Mouse (Mus musculus): Measurements from ENCODE around the gene Sema3e. TPM values are rescaled to one million over a fixed set of nuclear protein-coding genes. Genes with fewer than 3 reads are reported as not detected.

Sema3e gene
- total RNA-seq, 2 experiments from 2014 or later: 1.4 to 1.5 TPM

DNA sequence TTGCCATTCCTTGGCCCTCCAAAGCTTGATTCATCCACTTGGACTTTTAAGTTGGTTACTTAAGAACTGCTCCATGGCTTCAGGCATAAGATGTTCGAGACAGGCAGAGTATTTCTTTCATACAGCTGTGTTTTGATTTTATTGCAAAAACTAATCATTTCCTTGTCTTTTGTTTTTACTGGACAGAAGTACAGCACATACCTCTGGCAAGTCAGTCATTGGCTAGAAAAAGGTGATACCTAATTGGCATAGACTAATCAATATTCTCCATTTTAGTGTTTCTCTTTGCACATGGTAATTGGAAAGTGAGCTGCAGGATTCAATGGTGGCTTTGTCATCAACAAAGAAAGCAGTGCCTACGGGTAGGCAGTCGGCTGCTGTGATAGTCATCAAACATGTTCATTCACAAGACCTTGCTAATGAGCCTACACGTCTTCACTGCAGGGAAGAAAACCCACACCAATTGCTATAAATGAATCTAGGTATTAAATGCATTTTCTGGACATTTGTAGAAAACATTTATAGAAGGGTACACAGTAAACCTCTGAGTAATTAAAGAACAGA is 37.9 kb downstream of the Sema3e start:
- DNase-seq (ENCODE audit: low spot score in 2 of 2): no peak

DNA sequence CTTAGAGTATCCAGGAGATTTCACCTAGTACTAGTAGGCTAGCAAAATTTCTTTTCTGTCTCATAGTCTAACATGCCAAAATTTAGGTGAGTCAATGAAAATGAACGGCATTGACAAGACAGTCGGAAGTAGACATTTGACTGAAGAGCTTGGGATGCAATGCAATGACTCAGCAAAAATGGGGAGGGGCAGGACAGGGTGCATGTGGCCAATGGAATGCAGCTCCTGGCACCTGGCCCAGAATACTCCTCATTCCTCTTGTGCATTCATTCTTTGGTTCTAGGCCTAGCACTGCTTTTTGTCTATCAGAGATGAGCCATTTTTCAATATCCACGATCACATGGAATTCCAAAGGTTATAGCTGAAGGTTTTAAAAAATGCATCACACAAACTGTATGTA is 48.1 kb downstream of the Sema3e start:
- peak in 1 of 2 experiments; percentile 17 for DNase-seq (ENCODE audit: low spot score in 2 of 2)

GRCm38 (mm10) chr5:14088100-14088499 is 63.0 kb downstream of the Sema3e start:
- no peak for DNase-seq (ENCODE audit: low spot score in 2 of 2)

GRCm38 (mm10) chr5:14089875-14090608 is 65.0 kb downstream of the Sema3e start:
- DNase-seq (ENCODE audit: low spot score in 2 of 2): no peak

GRCm38 (mm10) chr5:14090609-14090969 is 65.5 kb downstream of the Sema3e start:
- no peak for DNase-seq (ENCODE audit: low spot score in 2 of 2)

- no peak for DNase-seq (ENCODE audit: low spot score in 2 of 2)
These were observed 67.2 kb downstream of the Sema3e start for GRCm38 (mm10) chr5:14092262-14092776.

- no peak for DNase-seq (ENCODE audit: low spot score in 2 of 2)
These were observed 71.1 kb downstream of the Sema3e start for GRCm38 (mm10) chr5:14096196-14096595.

GRCm38 (mm10) chr5:14098677-14099076 is 73.6 kb downstream of the Sema3e start:
- no peak for DNase-seq (ENCODE audit: low spot score in 2 of 2)

DNA sequence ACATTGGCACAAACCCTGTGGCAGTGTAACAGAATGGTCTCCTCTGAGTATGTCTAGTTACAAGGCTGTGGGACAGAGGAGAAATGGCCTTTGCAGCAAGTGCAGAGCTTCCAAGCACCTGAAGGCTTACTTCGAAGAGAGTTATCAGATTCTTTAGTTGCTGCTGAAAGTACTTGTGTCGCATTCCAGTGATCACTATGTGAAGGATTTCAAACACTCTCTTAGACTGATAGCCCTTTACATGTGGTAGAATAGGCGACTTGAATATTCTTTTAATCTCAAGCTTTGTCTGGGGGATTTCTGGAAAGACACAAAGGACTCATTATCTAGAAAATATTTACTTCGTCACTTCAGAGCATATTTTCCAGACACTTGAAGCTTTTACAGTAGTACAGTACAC is 82.3 kb downstream of the Sema3e start:
- DNase-seq (ENCODE audit: low spot score in 2 of 2): no peak

GRCm38 (mm10) chr5:14109001-14109400 is 83.9 kb downstream of the Sema3e start:
- DNase-seq (ENCODE audit: low spot score in 2 of 2): no peak

GRCm38 (mm10) chr5:14111401-14111800 is 86.3 kb downstream of the Sema3e start:
- no peak for DNase-seq (ENCODE audit: low spot score in 2 of 2)

DNA sequence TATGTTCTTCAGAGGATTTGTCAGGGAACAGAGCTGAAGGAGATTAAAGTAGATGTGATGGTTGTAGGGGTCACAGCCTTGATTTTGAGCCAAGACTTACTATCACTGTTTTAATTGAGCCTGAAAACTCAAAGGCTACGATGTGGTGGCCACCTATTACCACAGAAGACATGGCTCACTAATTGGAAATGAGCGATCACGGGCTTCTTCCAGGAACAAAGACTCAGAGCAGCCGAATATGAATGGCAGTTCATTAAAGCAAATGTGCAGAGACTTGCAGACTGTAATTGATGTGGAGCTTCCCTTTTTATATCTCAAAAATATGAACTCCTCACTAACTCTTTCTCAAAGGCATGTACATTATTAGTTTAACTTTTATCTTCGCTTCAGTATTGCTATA is 96.8 kb downstream of the Sema3e start:
- no peak for DNase-seq (ENCODE audit: low spot score in 2 of 2)

- no peak for DNase-seq (ENCODE audit: low spot score in 2 of 2)
These were observed 101.5 kb downstream of the Sema3e start for GRCm38 (mm10) chr5:14126591-14126990.

- DNase-seq (ENCODE audit: low spot score in 2 of 2): no peak
These were observed 110.9 kb downstream of the Sema3e start for GRCm38 (mm10) chr5:14135929-14136328.

DNA sequence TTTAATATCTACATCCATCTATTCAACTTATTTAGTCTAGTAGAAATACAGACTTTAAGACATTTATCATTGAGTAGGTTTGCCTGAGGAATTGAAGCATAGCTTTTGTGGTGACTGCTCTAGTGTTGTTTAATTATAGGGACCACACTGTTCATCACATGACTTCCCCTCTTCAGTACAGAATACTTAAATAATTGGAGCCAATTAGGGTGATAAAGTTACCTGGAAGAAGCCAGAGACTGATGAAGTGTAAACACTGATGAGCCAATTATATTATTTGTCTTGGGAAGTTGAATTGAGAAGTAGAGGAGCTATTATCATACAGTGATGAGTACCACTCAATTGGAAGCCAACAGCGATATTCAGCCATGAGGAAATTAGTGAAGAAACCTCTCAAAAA is 113.6 kb downstream of the Sema3e start:
- no peak for DNase-seq (ENCODE audit: low spot score in 2 of 2)

- DNase-seq (ENCODE audit: low spot score in 2 of 2): no peak
These were observed 137.5 kb downstream of the Sema3e start for GRCm38 (mm10) chr5:14162579-14162978.

- DNase-seq (ENCODE audit: low spot score in 2 of 2): no peak
These were observed 138.2 kb downstream of the Sema3e start for GRCm38 (mm10) chr5:14163280-14163679.

DNA sequence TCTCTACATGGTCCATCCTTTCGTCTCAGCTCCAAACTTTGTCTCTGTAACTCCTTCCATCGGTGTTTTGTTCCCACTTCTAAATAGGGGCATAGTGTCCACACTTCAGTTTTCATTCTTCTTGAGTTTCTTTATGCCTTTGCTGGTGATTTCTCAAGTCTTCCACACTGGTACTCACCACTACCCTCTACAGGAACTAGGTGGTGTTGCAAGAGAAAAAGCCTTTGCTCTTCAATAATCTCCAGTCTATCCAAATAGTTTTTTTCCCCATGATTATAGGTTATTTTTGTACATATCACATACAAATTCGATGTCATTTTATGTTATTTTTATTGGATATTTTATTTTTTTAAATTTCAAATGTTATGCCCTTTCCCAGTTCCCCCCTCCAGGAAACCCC is 142.7 kb downstream of the Sema3e start:
- no peak for DNase-seq (ENCODE audit: low spot score in 2 of 2)

DNA sequence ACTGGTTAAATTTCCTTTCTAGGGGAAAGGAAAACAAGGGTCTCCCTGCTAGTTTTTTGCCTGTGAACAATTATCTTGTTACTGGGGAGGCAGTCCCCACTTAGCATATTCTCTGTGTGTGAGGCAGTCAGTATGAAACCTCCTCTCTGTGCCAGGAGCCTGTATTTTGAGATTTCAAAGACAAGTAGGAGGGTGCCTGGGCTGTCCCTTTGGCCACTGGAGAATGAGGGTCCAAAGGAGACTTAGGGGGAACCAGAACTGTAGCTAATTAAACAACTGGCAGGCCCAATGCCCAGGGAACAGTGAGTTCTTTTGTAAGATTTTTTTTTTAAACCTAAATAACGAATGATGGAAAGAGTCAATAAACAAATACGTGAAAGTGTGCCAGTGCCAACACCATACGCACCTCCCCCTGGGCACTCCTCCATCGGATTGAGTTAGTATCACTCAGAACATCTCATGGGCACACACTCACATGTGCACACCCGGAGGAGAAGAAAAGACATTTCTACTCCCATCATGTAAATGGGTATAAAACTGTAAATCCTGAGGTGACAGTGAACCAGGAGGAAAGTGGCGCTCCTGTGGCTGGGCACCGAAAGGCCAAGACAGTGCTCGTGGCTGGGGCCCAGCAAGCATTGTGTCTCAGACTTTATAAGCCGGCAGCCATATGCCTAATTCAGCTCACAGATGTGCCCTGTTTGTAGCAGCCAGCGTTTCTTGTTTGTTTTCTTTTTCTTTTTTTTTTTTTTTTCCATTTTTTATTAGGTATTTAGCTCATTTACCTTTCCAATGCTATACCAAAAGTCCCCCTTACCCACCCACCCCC is 148.5 kb downstream of the Sema3e start:
- DNase-seq (ENCODE audit: low spot score in 2 of 2): no peak

- no peak for DNase-seq (ENCODE audit: low spot score in 2 of 2)
These were observed 155.5 kb downstream of the Sema3e start for GRCm38 (mm10) chr5:14180571-14180970.

- DNase-seq (ENCODE audit: low spot score in 2 of 2): no peak
These were observed 157.1 kb downstream of the Sema3e start for GRCm38 (mm10) chr5:14182156-14182555.
